Mouse (Mus musculus): ENCODE measurements around the gene Usp21. TPM values are rescaled to one million over a fixed set of nuclear protein-coding genes. Genes with fewer than 3 reads are reported as not detected.

The Usp21 gene
- polyA plus RNA-seq, 1 experiment from 2014 or later: 25.8 TPM

DNA sequence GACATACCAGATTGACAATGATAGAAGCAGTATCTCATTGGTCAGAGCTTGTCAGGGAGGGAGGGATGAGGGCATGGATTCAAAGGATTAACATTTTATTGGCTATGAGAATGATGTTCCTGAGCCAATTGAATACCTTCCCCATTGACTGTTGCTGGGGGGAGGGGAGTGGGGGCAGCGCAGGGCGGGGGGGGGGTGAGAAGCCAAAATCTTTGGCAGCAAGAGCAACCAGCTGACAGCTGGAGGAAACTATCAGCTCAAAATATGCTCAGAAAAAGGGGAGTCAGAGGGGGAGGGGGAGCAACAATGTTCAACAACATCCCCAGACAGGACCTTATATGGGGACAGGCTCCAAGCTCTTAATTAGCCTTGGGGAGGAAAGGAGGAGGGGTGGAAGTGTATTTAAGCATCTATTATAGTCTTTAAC, 24.6 kb downstream of the Usp21 start:
- no peak overlapping the region for H3K4me3 ChIP-seq (replicated peaks)
- WGBS (ENCODE audit: insufficient replicate concordance): 0% methylated on average over 2 of the region's 2 CpGs
- no peak overlapping the region for H3K4me2 ChIP-seq
- peaks cover 40% of the 10 kb centered on the region for H3K4me1 ChIP-seq (replicated peaks)
- H3K27me3 ChIP-seq: peaks cover 43% of the 10 kb centered on the region
- H3K9me3 ChIP-seq (replicated peaks): no peaks in the 10 kb centered on the region
- H3K36me3 ChIP-seq: no peaks in the 10 kb centered on the region
- DNase-seq (no peak), ATAC-seq (ENCODE audit: low read depth) (peak; percentile 27; the same call in 1 of the 2 replicates)
- H3K9ac ChIP-seq: no peak overlapping the region
- no peak overlapping the region for H3K27ac ChIP-seq

DNA sequence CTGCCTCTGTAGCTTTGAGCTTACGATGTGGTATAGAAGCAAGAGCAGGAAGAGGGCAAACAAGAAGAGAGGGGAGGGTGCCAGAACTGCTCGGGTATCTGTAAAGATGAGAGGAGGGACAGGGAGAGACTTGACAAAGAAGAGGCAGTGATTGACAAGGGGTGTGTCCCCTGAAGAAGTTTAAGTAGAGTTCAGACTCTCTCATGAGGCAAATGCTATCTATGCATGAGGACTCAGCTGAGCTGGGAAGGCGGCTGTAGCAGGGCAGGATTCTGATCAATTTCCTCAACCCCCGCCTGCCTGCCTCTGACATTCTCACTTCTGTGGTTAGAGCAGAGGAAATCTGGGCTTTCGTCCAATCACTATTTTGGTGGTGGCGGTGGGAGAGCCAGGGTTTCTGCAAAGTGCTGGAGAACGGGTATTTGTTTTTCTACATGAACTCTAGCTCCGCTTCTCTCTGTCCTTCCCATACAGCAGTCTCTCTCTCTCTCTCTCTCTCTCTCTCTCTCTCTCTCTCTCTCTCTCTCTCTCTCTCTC, 25.1 kb downstream of the Usp21 start:
- WGBS (ENCODE audit: insufficient replicate concordance): 5% methylated on average over 8 of the region's 8 CpGs

DNA sequence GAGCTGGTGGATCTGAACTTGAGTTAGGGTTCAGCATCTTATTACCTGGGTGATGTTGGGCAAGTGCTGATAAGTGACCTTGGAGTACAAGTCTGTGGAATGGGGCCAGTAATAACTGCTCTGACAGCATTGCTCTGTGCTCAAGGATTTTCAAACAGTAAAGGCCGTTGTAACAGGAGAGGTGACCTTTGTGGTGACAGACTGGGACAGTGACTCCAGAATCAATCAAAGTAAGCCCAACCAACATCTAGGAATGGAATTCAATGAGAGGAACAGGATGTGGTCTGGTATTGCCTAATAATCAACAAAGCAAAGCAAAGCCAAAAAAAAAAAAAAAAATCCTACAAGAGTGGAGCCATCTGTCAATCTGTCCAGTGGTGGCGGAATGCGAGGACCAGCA, 27.5 kb downstream of the Usp21 start:
- Histone ChIP-seq H3K4me2 (no peak overlapping the region), H3K9me3 (replicated peaks) (no peaks in the 10 kb centered on the region), H3K4me1 (replicated peaks) (peaks cover 32% of the 10 kb centered on the region), H3K36me3 (no peaks in the 10 kb centered on the region), H3K27ac (0 out of 2 replicates have a peak overlapping the region, but pooled peaks have one; percentile 23), H3K9ac (no peak overlapping the region), H3K27me3 (peaks cover 43% of the 10 kb centered on the region), H3K4me3 (replicated peaks) (no peak overlapping the region)
- 31% methylated on average over 3 of the region's 3 CpGs for WGBS (ENCODE audit: insufficient replicate concordance)
- ATAC-seq (ENCODE audit: low read depth) (no peak), DNase-seq (no peak)

More for the DNA sequence above, 25.1 kb downstream of the Usp21 start:
- peaks cover 40% of the 10 kb centered on the region for H3K4me1 ChIP-seq (replicated peaks)
- H3K27ac ChIP-seq: peak overlapping the region; percentile 67
- peak overlapping the region; percentile 36 for H3K4me2 ChIP-seq
- peaks cover 43% of the 10 kb centered on the region for H3K27me3 ChIP-seq
- no peak overlapping the region for H3K4me3 ChIP-seq (replicated peaks)
- no peaks in the 10 kb centered on the region for H3K9me3 ChIP-seq (replicated peaks)
- no peak for DNase-seq
- H3K36me3 ChIP-seq: no peaks in the 10 kb centered on the region
- no peak overlapping the region for H3K9ac ChIP-seq
- ATAC-seq (ENCODE audit: low read depth): peak; percentile 16; the same call in 1 of the 2 replicates

DNA sequence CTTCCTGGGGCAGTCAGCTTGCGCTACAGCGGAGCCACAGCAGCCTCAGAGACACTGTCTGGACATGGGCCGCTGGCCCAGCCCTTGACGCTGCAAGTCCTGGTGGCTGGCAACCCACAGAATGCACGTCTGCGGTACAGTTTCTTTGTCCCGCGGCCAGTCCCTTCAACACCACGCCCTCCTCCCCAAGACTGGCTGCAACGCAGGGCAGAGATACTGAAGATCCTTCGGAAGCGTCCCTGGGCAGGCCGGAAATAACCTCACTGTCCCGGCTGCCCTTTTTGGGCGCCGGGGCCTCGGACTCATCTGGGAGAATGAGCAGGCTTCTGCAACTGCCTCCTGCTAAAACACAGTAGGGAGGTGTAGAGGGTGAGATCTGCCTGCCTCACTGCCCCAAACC, 28.9 kb downstream of the Usp21 start:
- Histone ChIP-seq H3K4me2 (peak overlapping the region; percentile 24; the same call in 1 of the 2 replicates), H3K27ac (no peak overlapping the region), H3K36me3 (no peaks in the 10 kb centered on the region), H3K4me3 (replicated peaks) (no peak overlapping the region), H3K9me3 (replicated peaks) (no peaks in the 10 kb centered on the region), H3K9ac (no peak overlapping the region), H3K4me1 (replicated peaks) (peaks cover 32% of the 10 kb centered on the region), H3K27me3 (peaks cover 45% of the 10 kb centered on the region)
- WGBS (ENCODE audit: insufficient replicate concordance): 58% methylated on average over 17 of the region's 17 CpGs
- no peak for ATAC-seq (ENCODE audit: low read depth)
- no peak for DNase-seq

DNA sequence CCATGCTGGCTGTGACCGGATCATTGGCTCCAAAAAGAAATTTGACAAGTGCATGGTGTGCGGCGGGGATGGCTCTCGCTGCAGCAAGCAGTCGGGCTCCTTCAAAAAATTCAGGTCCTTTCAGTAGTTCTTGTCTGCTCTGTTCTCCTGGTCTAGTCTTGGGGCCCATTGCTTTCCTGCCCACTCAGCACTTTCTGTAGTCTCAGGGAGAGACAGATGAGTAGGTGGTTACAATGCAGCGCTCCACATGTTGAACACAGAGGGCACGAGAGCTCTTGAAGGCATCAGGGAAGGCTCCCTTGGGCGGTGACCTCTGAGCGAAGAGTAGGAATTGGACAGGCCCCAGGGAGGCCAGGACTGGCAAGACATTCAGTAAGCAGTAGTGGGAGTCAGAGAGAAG, 30.0 kb downstream of the Usp21 start:
- 71% methylated on average over 9 of the region's 9 CpGs for WGBS (ENCODE audit: insufficient replicate concordance)
- Histone ChIP-seq H3K4me2 (no peak overlapping the region), H3K36me3 (no peaks in the 10 kb centered on the region), H3K27ac (no peak overlapping the region), H3K4me3 (replicated peaks) (no peak overlapping the region), H3K4me1 (replicated peaks) (peaks cover 25% of the 10 kb centered on the region), H3K9ac (no peak overlapping the region), H3K9me3 (replicated peaks) (no peaks in the 10 kb centered on the region), H3K27me3 (peaks cover 49% of the 10 kb centered on the region)
- no peak for ATAC-seq (ENCODE audit: low read depth)
- no peak for DNase-seq

DNA sequence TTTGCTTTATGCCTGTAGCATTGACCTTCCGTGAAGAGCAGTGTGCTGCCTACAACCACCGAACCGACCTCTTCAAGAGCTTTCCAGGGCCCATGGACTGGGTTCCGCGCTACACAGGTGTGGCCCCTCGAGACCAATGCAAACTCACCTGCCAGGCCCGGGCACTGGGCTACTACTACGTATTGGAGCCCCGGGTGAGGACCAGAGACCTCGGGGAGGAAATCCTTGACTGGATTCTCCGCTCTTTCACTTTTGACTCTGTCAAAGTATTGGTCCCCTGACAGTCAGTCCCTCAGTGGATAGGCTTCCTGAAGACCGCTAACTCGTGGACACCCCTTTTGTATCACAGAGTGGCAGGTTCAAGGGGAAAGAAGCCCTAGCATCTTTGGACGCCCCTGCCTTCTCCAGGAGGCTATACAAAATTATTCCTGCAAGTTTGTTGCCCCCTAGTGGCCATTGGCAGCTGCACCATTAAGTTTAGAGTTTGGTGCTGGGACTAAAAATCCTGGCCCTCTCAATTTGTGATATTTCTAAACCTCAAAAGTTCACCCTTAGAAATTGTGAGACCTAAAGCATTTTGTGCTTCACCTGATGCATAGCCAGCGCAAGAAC, 30.7 kb downstream of the Usp21 start:
- H3K27ac ChIP-seq: no peak overlapping the region
- ATAC-seq (ENCODE audit: low read depth) (no peak; the same call in 1 of the 2 replicates), DNase-seq (peak; percentile 62)
- 0 out of 2 replicates have a peak overlapping the region, but pooled peaks have one; percentile 12 for H3K4me2 ChIP-seq
- WGBS (ENCODE audit: insufficient replicate concordance): 51% methylated on average over 15 of the region's 15 CpGs
- H3K4me3 ChIP-seq (replicated peaks): no peak overlapping the region
- H3K36me3 ChIP-seq: no peaks in the 10 kb centered on the region
- H3K9me3 ChIP-seq (replicated peaks): no peaks in the 10 kb centered on the region
- no peak overlapping the region for H3K9ac ChIP-seq
- peaks cover 21% of the 10 kb centered on the region for H3K4me1 ChIP-seq (replicated peaks)
- H3K27me3 ChIP-seq: peaks cover 49% of the 10 kb centered on the region

DNA sequence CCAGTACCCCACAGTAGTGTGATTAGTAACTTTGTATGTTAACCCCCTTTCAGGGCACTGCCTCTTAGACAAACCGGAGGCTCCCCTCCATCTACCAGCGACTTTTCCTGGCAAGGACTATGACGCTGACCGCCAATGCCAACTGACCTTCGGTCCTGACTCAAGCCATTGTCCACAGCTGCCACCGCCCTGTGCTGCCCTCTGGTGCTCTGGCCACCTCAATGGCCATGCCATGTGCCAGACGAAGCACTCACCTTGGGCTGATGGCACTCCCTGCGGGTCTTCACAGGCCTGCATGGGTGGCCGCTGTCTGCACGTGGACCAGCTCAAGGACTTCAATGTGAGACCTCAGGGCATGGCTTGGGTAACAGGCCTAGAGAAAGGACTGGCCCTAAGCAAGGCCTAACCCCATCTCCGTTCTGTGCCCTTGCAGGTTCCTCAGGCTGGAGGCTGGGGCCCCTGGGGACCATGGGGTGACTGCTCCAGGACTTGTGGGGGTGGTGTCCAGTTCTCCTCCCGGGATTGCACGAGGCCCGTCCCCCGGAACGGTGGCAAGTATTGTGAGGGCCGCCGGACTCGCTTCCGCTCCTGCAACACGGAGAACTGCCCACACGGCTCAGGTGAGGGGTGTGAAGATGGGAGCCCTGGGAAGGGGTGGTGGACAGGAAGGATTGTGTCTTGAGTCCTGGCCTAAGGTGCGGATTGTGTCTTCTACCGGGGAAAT, 31.5 kb downstream of the Usp21 start:
- no peak for DNase-seq
- 81% methylated on average over 24 of the region's 24 CpGs for WGBS (ENCODE audit: insufficient replicate concordance)

DNA sequence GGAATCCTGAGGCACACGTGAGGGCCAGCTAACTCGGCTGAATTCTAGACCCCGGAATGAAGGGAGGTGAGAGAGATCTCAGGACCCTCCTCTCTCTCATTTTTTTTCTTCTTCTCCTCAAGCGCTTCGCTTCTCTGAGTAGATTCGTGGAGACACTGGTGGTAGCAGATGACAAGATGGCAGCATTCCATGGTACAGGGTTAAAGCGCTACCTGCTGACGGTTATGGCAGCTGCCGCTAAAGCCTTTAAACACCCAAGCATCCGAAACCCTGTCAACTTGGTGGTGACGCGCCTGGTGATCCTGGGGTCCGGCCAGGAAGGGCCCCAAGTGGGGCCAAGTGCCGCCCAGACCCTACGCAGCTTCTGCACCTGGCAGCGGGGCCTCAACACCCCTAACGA, 35.4 kb downstream of the Usp21 start:
- H3K9me3 ChIP-seq (replicated peaks): no peaks in the 10 kb centered on the region
- peaks cover 24% of the 10 kb centered on the region for H3K4me1 ChIP-seq (replicated peaks)
- no peaks in the 10 kb centered on the region for H3K36me3 ChIP-seq
- H3K27ac ChIP-seq: no peak overlapping the region
- ATAC-seq (ENCODE audit: low read depth) (no peak), DNase-seq (no peak)
- H3K9ac ChIP-seq: no peak overlapping the region
- WGBS (ENCODE audit: insufficient replicate concordance): 62% methylated on average over 17 of the region's 17 CpGs
- H3K4me3 ChIP-seq (replicated peaks): no peak overlapping the region
- H3K27me3 ChIP-seq: peaks cover 50% of the 10 kb centered on the region
- H3K4me2 ChIP-seq: no peak overlapping the region

More for the DNA sequence above, 31.5 kb downstream of the Usp21 start:
- no peak overlapping the region for H3K4me3 ChIP-seq (replicated peaks)
- peaks cover 49% of the 10 kb centered on the region for H3K27me3 ChIP-seq
- ATAC-seq (ENCODE audit: low read depth): no peak
- H3K9ac ChIP-seq: no peak overlapping the region
- H3K9me3 ChIP-seq (replicated peaks): no peaks in the 10 kb centered on the region
- no peak overlapping the region for H3K4me2 ChIP-seq
- H3K36me3 ChIP-seq: no peaks in the 10 kb centered on the region
- no peak overlapping the region for H3K27ac ChIP-seq
- peaks cover 27% of the 10 kb centered on the region for H3K4me1 ChIP-seq (replicated peaks)

DNA sequence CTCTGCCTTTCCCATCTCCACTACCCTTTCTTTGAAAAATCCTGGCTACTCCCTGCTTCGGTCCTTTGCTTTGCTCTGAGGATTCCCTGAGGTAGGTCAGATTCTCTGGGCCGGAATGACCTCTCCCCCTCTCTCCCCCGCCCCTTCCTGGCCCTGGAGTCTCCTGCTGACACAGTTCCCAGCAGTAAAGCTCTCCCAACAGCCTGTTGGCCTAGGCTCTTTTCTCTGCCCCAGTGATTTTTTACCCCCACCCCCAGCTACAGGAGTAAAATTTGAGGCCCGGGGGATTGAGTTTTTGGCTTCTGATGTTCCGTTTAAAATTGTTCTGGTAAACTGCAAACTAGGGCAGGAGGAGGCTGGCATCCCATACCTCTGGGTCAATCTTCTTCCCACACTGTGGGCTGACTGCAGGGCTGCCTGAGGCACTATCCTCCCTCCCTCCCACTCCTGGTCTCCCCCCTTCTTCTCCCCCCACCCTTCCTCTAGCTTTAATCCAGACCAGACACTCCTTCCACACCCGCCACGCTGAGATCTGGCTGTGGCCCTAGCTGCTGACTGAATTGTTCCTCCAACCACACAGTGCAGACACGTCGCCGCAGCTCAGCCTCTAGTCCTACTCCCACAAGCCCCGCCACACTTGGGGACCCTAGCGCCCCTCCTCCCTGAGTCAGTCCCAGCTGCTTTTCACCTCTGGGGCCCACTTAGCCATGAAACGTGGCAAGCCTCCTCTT, 36.0 kb downstream of the Usp21 start:
- H3K27me3 ChIP-seq: peaks cover 50% of the 10 kb centered on the region
- H3K27ac ChIP-seq: no peak overlapping the region
- peaks cover 26% of the 10 kb centered on the region for H3K4me1 ChIP-seq (replicated peaks)
- no peak for DNase-seq
- ATAC-seq (ENCODE audit: low read depth): no peak
- no peaks in the 10 kb centered on the region for H3K9me3 ChIP-seq (replicated peaks)
- no peak overlapping the region for H3K9ac ChIP-seq
- peak overlapping the region; percentile 36 for H3K4me2 ChIP-seq
- H3K36me3 ChIP-seq: no peaks in the 10 kb centered on the region
- 24% methylated on average over 13 of the region's 13 CpGs for WGBS (ENCODE audit: insufficient replicate concordance)
- no peak overlapping the region for H3K4me3 ChIP-seq (replicated peaks)

DNA sequence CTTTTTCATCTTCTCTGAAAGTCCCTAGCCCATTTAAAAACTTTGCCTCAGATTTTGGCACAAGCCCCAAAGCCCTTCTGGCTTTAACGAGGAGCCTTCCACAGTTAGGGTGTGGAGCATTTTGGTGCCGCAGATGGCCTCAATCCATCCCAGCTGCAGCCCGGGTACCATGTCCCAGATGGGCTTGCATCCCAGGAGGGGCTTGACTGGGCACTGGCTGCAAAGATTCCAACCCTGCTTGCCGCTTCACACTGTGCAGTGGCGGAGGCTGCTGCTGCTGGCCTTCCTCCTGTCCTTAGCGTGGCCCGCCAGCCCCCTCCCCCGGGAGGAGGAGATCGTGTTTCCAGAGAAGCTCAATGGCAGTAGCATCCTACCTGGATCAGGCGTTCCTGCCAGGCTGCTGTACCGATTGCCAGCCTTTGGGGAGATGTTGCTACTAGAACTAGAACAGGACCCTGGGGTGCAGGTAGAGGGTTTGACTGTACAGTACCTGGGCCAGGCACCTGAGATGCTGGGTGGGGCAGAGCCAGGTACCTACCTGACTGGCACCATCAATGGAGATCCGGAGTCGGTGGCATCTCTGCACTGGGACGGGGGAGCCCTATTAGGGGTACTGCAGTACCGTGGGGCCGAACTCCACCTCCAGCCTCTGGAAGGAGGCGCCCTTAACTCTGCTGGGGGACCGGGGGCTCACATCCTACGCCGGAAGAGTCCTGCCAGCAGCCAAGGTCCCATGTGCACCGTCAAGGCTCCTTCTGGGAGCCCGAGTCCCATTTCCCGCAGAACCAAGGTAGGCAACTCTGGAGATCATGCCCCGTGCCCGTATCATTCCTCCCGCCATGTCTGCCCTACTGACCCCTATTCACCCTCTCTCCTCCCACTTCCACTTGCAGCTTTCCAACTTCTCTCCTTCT, 36.9 kb downstream of the Usp21 start, which contains the start of gene Ndufs2:
Gene Ndufs2 (minus strand): TSS at position 709 of the 914 bp plus-strand sequence.
- Histone ChIP-seq H3K4me1 (replicated peaks) (peaks cover 34% of the 10 kb centered on the region), H3K27ac (no peak within 1 kb of the TSS), H3K9ac (no peak within 1 kb of the TSS), H3K27me3 (peaks cover 50% of the 10 kb centered on the region), H3K4me3 (replicated peaks) (peak within 1 kb of the TSS; percentile 19; the same call in 1 of the 2 replicates), H3K9me3 (replicated peaks) (no peaks in the 10 kb centered on the region), H3K4me2 (peak within 1 kb of the TSS; percentile 36), H3K36me3 (0 out of 2 replicates have a peak, but pooled peaks cover under 1% of the 10 kb centered on the region)
- DNase-seq (no peak), ATAC-seq (ENCODE audit: low read depth) (no peak)
- 29% methylated on average over 26 of the region's 26 CpGs for WGBS (ENCODE audit: insufficient replicate concordance)
